Mouse (Mus musculus) gastrocnemius, postnatal 25 days (tissue): Measurements from ENCODE around the gene Pde4d. TPM values are rescaled to one million over a fixed set of nuclear protein-coding genes. Genes with fewer than 3 reads are reported as not detected.

Experiments
- DNase-seq: peaks from one replicate; pipeline ENCODE4 v3.0.0; 2022
- long read RNA-seq, 2 experiments: library from polyadenylated mRNA; stranded (forward); transcript quantifications; one replicate each; pipeline ENCODE4 v2.0.0; 2021
- total RNA-seq, 2 experiments: library from RNA; stranded (reverse); gene quantifications; 1 replicate in 1 of 2; 2 replicates in 1 of 2; pipeline ENCODE4 v1.2.3; 2021

Gene Pde4d
- total RNA-seq = 100 to 1,000 TPM; 153 to 164 TPM
- long read RNA-seq, experiment 1, full-length matches to known transcripts = 6 of 92 reads
- long read RNA-seq, experiment 1, partial matches to known transcripts = 3 of 92 reads
- long read RNA-seq, experiment 1, other reads (novel, unspliced or antisense) = 83 of 92 reads
- long read RNA-seq, experiment 2, full-length matches to known transcripts = 6 of 72 reads
- long read RNA-seq, experiment 2, partial matches to known transcripts = 22 of 72 reads
- long read RNA-seq, experiment 2, other reads (novel, unspliced or antisense) = 44 of 72 reads

- DNase-seq = no peak
Observed at GRCm38 (mm10) chr13:108449116-108450097, at the start of gene Pde4d. TSS of gene Pde4d (plus strand) at chr13:108449948.

- DNase-seq = no peak
Observed at GRCm38 (mm10) chr13:108403197-108403596, 46.6 kb upstream of the Pde4d start.

GRCm38 (mm10) chr13:108404372-108404771 is 45.4 kb upstream of the Pde4d start:
- no peak for DNase-seq

GRCm38 (mm10) chr13:108415464-108415863 is 34.3 kb upstream of the Pde4d start:
- DNase-seq = no peak

GRCm38 (mm10) chr13:108418741-108419507 is 30.8 kb upstream of the Pde4d start:
- no peak for DNase-seq

GRCm38 (mm10) chr13:108426322-108426721 is 23.4 kb upstream of the Pde4d start:
- DNase-seq = no peak

GRCm38 (mm10) chr13:108428809-108429208 is 20.9 kb upstream of the Pde4d start:
- no peak for DNase-seq

GRCm38 (mm10) chr13:108429623-108430022 is 20.1 kb upstream of the Pde4d start:
- no peak for DNase-seq

- DNase-seq = no peak
Observed at GRCm38 (mm10) chr13:108431776-108432175, 18.0 kb upstream of the Pde4d start.

- DNase-seq = no peak
Observed at GRCm38 (mm10) chr13:108435687-108436086, 14.1 kb upstream of the Pde4d start.

- no peak for DNase-seq
Observed at GRCm38 (mm10) chr13:108437424-108437823, 12.3 kb upstream of the Pde4d start.

- DNase-seq = no peak
Observed at GRCm38 (mm10) chr13:108439012-108439411, 10.7 kb upstream of the Pde4d start.

GRCm38 (mm10) chr13:108448348-108448931 is 1.3 kb upstream of the Pde4d start:
- DNase-seq = no peak

GRCm38 (mm10) chr13:108451122-108451521 is 1.4 kb downstream of the Pde4d start:
- DNase-seq = no peak

- DNase-seq = no peak
Observed at GRCm38 (mm10) chr13:108453064-108453919, 3.5 kb downstream of the Pde4d start.

- DNase-seq = no peak
Observed at GRCm38 (mm10) chr13:108462518-108462917, 12.8 kb downstream of the Pde4d start.

GRCm38 (mm10) chr13:108465755-108466154 is 16.0 kb downstream of the Pde4d start:
- DNase-seq = no peak

GRCm38 (mm10) chr13:108467046-108467445 is 17.3 kb downstream of the Pde4d start:
- no peak for DNase-seq

GRCm38 (mm10) chr13:108480451-108480850 is 30.7 kb downstream of the Pde4d start:
- DNase-seq = no peak

GRCm38 (mm10) chr13:108485036-108485435 is 35.3 kb downstream of the Pde4d start:
- no peak for DNase-seq

GRCm38 (mm10) chr13:108487066-108487465 is 37.3 kb downstream of the Pde4d start:
- no peak for DNase-seq
